Mouse (Mus musculus) CH12.LX (cell line): Measurements from ENCODE around the gene Mettl26. TPM values are rescaled to one million over a fixed set of nuclear protein-coding genes. Genes with fewer than 3 reads are reported as not detected.

ENCODE experiments used
- DNase-seq: peaks from one replicate; pipeline ENCODE4 v3.0.0-alpha.2; 2013; ENCODE audit errors: extremely low read depth
- H3K27ac ChIP-seq: 2 replicates; pipeline ENCODE4 v1.5.1; 2012; ENCODE audit warnings: low read depth, mild to moderate bottlenecking, control low read depth, moderate library complexity; ENCODE audit not compliant: insufficient read depth
- H3K27me3 ChIP-seq: replicated peaks from 2 replicates; pipeline ENCODE3; 2012; ENCODE audit warnings: inconsistent platforms
- H3K36me3 ChIP-seq, 2 experiments: replicated peaks in 1 of 2; 2 replicates each; pipeline versions ENCODE3 to v1.6.1; 2012; ENCODE audit warnings: inconsistent platforms in 1 of 2, low read length in 1 of 2, mild to moderate bottlenecking in 1 of 2, mixed read lengths in 1 of 2, moderate library complexity in 1 of 2; ENCODE audit not compliant: control insufficient read depth in 1 of 2, insufficient read depth in 1 of 2
- H3K4me1 ChIP-seq, 2 experiments: 2 replicates each; pipeline ENCODE4 v1.6.1; 2012; ENCODE audit warnings: inconsistent platforms in 1 of 2, moderate library complexity in 1 of 2; ENCODE audit not compliant: insufficient read depth in 2 of 2, control insufficient read depth in 1 of 2
- H3K4me2 ChIP-seq: 2 replicates; pipeline ENCODE4 v1.6.1; 2012; ENCODE audit warnings: low read depth, mild to moderate bottlenecking, control low read depth; ENCODE audit not compliant: poor library complexity, insufficient read depth, severe bottlenecking
- H3K4me3 ChIP-seq, 3 experiments: fragments of 150-350 bp in 1 of 3; sonication (generic) in 1 of 3; replicated peaks in 1 of 3; 2 replicates each; pipeline versions ENCODE3 to v1.5.1; 2011 to 2012; ENCODE audit warnings: low read depth in 2 of 3, low read length in 2 of 3, mild to moderate bottlenecking in 2 of 3, moderate library complexity in 2 of 3, control low read depth in 1 of 3, improper control_type of control experiment in 1 of 3, inconsistent platforms in 1 of 3, mixed read lengths in 1 of 3; ENCODE audit not compliant: poor library complexity in 1 of 3
- H3K79me2 ChIP-seq: replicated peaks from 2 replicates; pipeline ENCODE4 v1.6.1; 2012; ENCODE audit warnings: mild to moderate bottlenecking, moderate library complexity; ENCODE audit not compliant: control insufficient read depth, poor library complexity, insufficient read depth, severe bottlenecking; ENCODE audit errors: extremely low read depth
- H3K9ac ChIP-seq: 2 replicates; pipeline ENCODE4 v1.6.1; 2012; ENCODE audit warnings: low read depth, mild to moderate bottlenecking, control low read depth, moderate library complexity; ENCODE audit not compliant: insufficient read depth
- H3K9me3 ChIP-seq: replicated peaks from 2 replicates; pipeline ENCODE3; 2012; ENCODE audit warnings: low read length, inconsistent platforms, mixed read lengths
- BHLHE40 ChIP-seq: IDR thresholded peaks from 2 replicates; pipeline ENCODE4 v1.6.1; 2011; ENCODE audit warnings: mild to moderate bottlenecking, low read depth, low read length, improper control_type of control experiment
- CHD1 ChIP-seq: IDR thresholded peaks from 2 replicates; pipeline ENCODE4 v1.6.1; 2012; ENCODE audit warnings: low read depth, low read length, improper control_type of control experiment, inconsistent platforms
- CHD2 ChIP-seq: IDR thresholded peaks from 2 replicates; pipeline ENCODE4 v1.6.1; 2011; ENCODE audit warnings: low read length, improper control_type of control experiment
- CTCF ChIP-seq, 2 experiments: IDR thresholded peaks in 1 of 2; conservative IDR thresholded peaks in 1 of 2; 2 replicates each; pipeline ENCODE4 v1.5.1; 2011 to 2012; ENCODE audit warnings: low read depth in 2 of 2, low read length in 2 of 2, improper control_type of control experiment in 1 of 2, inconsistent platforms in 1 of 2, mild to moderate bottlenecking in 1 of 2, moderate library complexity in 1 of 2
- E2F4 ChIP-seq: IDR thresholded peaks from 2 replicates; pipeline ENCODE4 v1.6.1; 2011; ENCODE audit warnings: low read depth, low read length, improper control_type of control experiment; ENCODE audit not compliant: insufficient replicate concordance
- ELF1 ChIP-seq: IDR thresholded peaks from 2 replicates; pipeline ENCODE4 v1.6.1; 2014; ENCODE audit warnings: low read depth, mild to moderate bottlenecking, inconsistent platforms, low read length, improper control_type of control experiment
- EP300 ChIP-seq: IDR thresholded peaks from 2 replicates; pipeline ENCODE4 v1.6.1; 2011; ENCODE audit warnings: low read length, improper control_type of control experiment
- ETS1 ChIP-seq: conservative IDR thresholded peaks from 2 replicates; pipeline ENCODE4 v1.6.1; 2012; ENCODE audit warnings: low read depth, mild to moderate bottlenecking, inconsistent platforms, low read length, improper control_type of control experiment, moderate library complexity
- GABPA ChIP-seq: IDR thresholded peaks from 2 replicates; pipeline ENCODE4 v1.6.1; 2012; ENCODE audit warnings: low read depth, low read length, improper control_type of control experiment, inconsistent platforms; ENCODE audit not compliant: insufficient replicate concordance
- HCFC1 ChIP-seq: IDR thresholded peaks from 2 replicates; pipeline ENCODE4 v1.6.1; 2012; ENCODE audit warnings: low read depth, mild to moderate bottlenecking, inconsistent platforms, low read length, improper control_type of control experiment
- IRF4 ChIP-seq: IDR thresholded peaks from 2 replicates; pipeline ENCODE4 v1.6.1; 2014; ENCODE audit warnings: low read depth, mild to moderate bottlenecking, inconsistent platforms, low read length, improper control_type of control experiment
- JUN ChIP-seq: IDR thresholded peaks from 2 replicates; pipeline ENCODE4 v1.6.1; 2011; ENCODE audit warnings: low read depth, mild to moderate bottlenecking, low read length, improper control_type of control experiment, moderate library complexity; ENCODE audit not compliant: insufficient read depth
- JUND ChIP-seq: conservative IDR thresholded peaks from 2 replicates; pipeline ENCODE4 v1.6.1; 2011; ENCODE audit warnings: low read depth, low read length, improper control_type of control experiment
- KAT2A ChIP-seq: IDR thresholded peaks from 2 replicates; pipeline ENCODE4 v1.6.1; 2012; ENCODE audit warnings: low read length, improper control_type of control experiment, inconsistent platforms; ENCODE audit not compliant: insufficient replicate concordance
- MAFK ChIP-seq: IDR thresholded peaks from 2 replicates; pipeline ENCODE4 v1.6.1; 2011; ENCODE audit warnings: low read length, improper control_type of control experiment; ENCODE audit not compliant: insufficient replicate concordance
- MAX ChIP-seq: IDR thresholded peaks from 2 replicates; pipeline ENCODE4 v1.6.1; 2011; ENCODE audit warnings: low read length, improper control_type of control experiment
- MAZ ChIP-seq: IDR thresholded peaks from 2 replicates; pipeline ENCODE4 v1.6.1; 2012; ENCODE audit warnings: low read depth, mild to moderate bottlenecking, inconsistent platforms, low read length, improper control_type of control experiment, moderate library complexity
- MEF2A ChIP-seq: IDR thresholded peaks from 2 replicates; pipeline ENCODE4 v1.6.1; 2014; ENCODE audit warnings: low read depth, mild to moderate bottlenecking, inconsistent platforms, low read length, improper control_type of control experiment, borderline replicate concordance
- MXI1 ChIP-seq: IDR thresholded peaks from 2 replicates; pipeline ENCODE4 v1.6.1; 2011; ENCODE audit warnings: mild to moderate bottlenecking, low read depth, low read length, improper control_type of control experiment
- MYC ChIP-seq: IDR thresholded peaks from 2 replicates; pipeline ENCODE4 v1.6.1; 2011; ENCODE audit warnings: low read depth, mild to moderate bottlenecking, improper control_type of control experiment, low read length
- NELFE ChIP-seq: IDR thresholded peaks from 2 replicates; pipeline ENCODE4 v1.6.1; 2011; ENCODE audit warnings: low read depth, low read length, improper control_type of control experiment
- NRF1 ChIP-seq: IDR thresholded peaks from 2 replicates; pipeline ENCODE4 v1.6.1; 2014; ENCODE audit warnings: low read depth, mild to moderate bottlenecking, inconsistent platforms, low read length, improper control_type of control experiment, moderate library complexity
- PAX5 ChIP-seq: IDR thresholded peaks from 2 replicates; pipeline ENCODE4 v1.6.1; 2012; ENCODE audit warnings: low read length, inconsistent platforms, mixed read lengths
- POLR2A ChIP-seq: IDR thresholded peaks from 2 replicates; pipeline ENCODE4 v1.6.1; 2011; ENCODE audit warnings: low read depth, mild to moderate bottlenecking, improper control_type of control experiment, low read length
- POLR2AphosphoS2 ChIP-seq: IDR thresholded peaks from 2 replicates; pipeline ENCODE4 v1.6.1; 2011; ENCODE audit warnings: low read depth, low read length, improper control_type of control experiment
- RAD21 ChIP-seq: IDR thresholded peaks from 2 replicates; pipeline ENCODE4 v1.6.1; 2011; ENCODE audit warnings: low read depth, mild to moderate bottlenecking, low read length, improper control_type of control experiment, moderate library complexity
- RCOR1 ChIP-seq: conservative IDR thresholded peaks from 2 replicates; pipeline ENCODE4 v1.6.1; 2012; ENCODE audit warnings: low read depth, mild to moderate bottlenecking, inconsistent platforms, low read length, improper control_type of control experiment
- SIN3A ChIP-seq: IDR thresholded peaks from 2 replicates; pipeline ENCODE4 v1.6.1; 2012; ENCODE audit warnings: low read length, improper control_type of control experiment, inconsistent platforms
- SMC3 ChIP-seq: IDR thresholded peaks from 2 replicates; pipeline ENCODE4 v1.6.1; 2011; ENCODE audit warnings: low read depth, low read length, improper control_type of control experiment
- TBP ChIP-seq: conservative IDR thresholded peaks from 2 replicates; pipeline ENCODE4 v1.6.1; 2011; ENCODE audit warnings: low read depth, low read length, improper control_type of control experiment
- TCF12 ChIP-seq: IDR thresholded peaks from 2 replicates; pipeline ENCODE4 v1.6.1; 2014; ENCODE audit warnings: low read depth, mild to moderate bottlenecking, inconsistent platforms, low read length, improper control_type of control experiment
- UBTF ChIP-seq: IDR thresholded peaks from 2 replicates; pipeline ENCODE4 v1.6.1; 2012; ENCODE audit warnings: low read depth, mild to moderate bottlenecking, inconsistent platforms, low read length, improper control_type of control experiment, moderate library complexity
- USF1 ChIP-seq: IDR thresholded peaks from 2 replicates; pipeline ENCODE4 v1.6.1; 2014; ENCODE audit warnings: low read depth, mild to moderate bottlenecking, inconsistent platforms, low read length, improper control_type of control experiment
- USF2 ChIP-seq: conservative IDR thresholded peaks from 2 replicates; pipeline ENCODE4 v1.6.1; 2011; ENCODE audit warnings: low read depth, low read length, improper control_type of control experiment
- ZC3H11A ChIP-seq: IDR thresholded peaks from 2 replicates; pipeline ENCODE4 v1.6.1; 2012; ENCODE audit warnings: low read depth, mild to moderate bottlenecking, inconsistent platforms, low read length, improper control_type of control experiment
- ZKSCAN1 ChIP-seq: IDR thresholded peaks from 2 replicates; pipeline ENCODE4 v1.6.1; 2012; ENCODE audit warnings: low read depth, inconsistent platforms, low read length, improper control_type of control experiment, borderline replicate concordance
- ZMIZ1 ChIP-seq: IDR thresholded peaks from 2 replicates; pipeline ENCODE4 v1.6.1; 2012; ENCODE audit warnings: low read depth, mild to moderate bottlenecking, inconsistent platforms, low read length, improper control_type of control experiment
- ZNF384 ChIP-seq: IDR thresholded peaks from 2 replicates; pipeline ENCODE4 v1.6.1; 2012; ENCODE audit warnings: low read depth, low read length, improper control_type of control experiment, inconsistent platforms
- dilution Hi-C: fragments of 300-500 bp; cut with MboI; formaldehyde crosslinking; loops from 2 replicates; pipeline ENCODE4 v1.14.3; 2020; ENCODE audit warnings: low sequenced_read_pairs; ENCODE audit not compliant: extremely low pct_unique_long_range_greater_than_20kb, extremely low pct_ligation_motif_present
- in situ Hi-C: fragments of 300-500 bp; cut with MboI; formaldehyde crosslinking; loops from 3 replicates; pipeline ENCODE4 v1.14.3; 2019; ENCODE audit warnings: low sequenced_read_pairs, low pct_ligation_motif_present, low pct_unique_long_range_greater_than_20kb, mixed read lengths
- polyA plus RNA-seq: library from polyadenylated mRNA; unstranded; fragments of >175 nt; gene quantifications from 2 replicates; pipeline ENCODE4 v1.2.1, GENCODE M21; 2012; ENCODE audit warnings: low read depth; ENCODE audit not compliant: insufficient read length
- total RNA-seq, 2 experiments: library from RNA; depleted of rRNA; stranded (reverse); fragments of 300-350 nt in 1 of 2; fragments of >200 nt in 1 of 2; gene quantifications; 2 replicates each; pipeline ENCODE4 v1.2.3; 2012 to 2014

Gene Mettl26
- total and polyA plus RNA-seq, 3 experiments = 29.8 to 52.5 (median 33.0) TPM

DNA sequence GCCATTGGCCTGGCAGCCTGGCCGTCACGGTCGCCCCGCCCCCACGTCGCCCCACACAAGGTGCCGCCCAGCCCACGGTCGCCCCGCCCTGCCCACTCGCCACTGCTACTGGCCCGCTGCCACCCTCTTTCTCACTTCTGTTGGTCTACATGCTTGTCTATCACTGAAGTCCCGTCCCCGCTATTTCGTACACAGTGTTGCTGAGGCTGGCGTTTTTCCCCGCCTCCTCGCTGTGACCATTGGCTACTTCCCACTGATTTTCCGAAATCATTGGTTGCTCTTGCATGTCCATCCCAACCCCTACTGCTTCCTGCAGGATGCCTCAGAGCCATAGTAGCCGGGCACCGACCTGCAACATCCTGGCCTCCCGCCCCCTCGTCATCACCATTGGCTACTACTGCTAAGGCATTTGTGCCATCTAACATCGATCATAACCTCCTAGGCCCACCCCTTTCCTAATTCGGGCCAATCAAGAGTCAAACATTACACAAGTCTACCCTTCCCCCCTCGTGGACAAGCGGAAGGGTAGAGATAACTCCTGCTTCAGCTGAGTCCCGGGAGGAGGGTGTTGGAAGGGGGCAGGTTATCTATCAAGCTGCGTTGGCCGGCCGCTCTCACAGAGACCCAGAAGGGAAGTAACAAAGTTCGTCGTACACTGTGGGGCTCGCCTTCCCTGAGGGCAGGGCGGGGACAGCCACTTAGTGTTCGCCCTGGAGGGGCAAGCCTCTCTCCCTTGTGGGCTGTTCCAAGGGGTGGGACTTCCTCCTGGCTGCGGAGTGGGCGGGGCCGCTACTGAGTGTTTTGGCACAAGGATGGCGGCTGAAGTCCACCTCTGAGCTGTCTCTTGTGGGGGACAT, 45.1 kb downstream of the Mettl26 start:
- in situ Hi-C loops = loop anchor here (5.0 kb wide), 1 partner anchor 38 kb away; the partner anchor contains the start of gene Wfikkn1
- H3K4me1 ChIP-seq = peaks cover 12 to 40% of the 10 kb centered on the region in 2 experiments
- H3K36me3 ChIP-seq = peaks cover 5 to 45% of the 10 kb centered on the region in 2 experiments
- peak overlapping the region; percentile 86 for H3K27ac ChIP-seq
- dilution Hi-C loops = no loop called here
- no peaks in the 10 kb centered on the region for H3K27me3 ChIP-seq
- TF ChIP-seq POLR2AphosphoS2 = peak; percentile 61; the same call in 1 of the 2 replicates
- no peak for TF ChIP-seq PAX5
- TF ChIP-seq SIN3A = peak; percentile 90
- no peak; the same call in 1 of the 2 replicates for TF ChIP-seq NRF1
- 0 out of 2 replicates have a peak, but pooled peaks have one; percentile 41 for TF ChIP-seq UBTF
- no peak for TF ChIP-seq RAD21
- TF ChIP-seq CTCF (conservative IDR thresholded peaks at IDR 0.05 in 1 of 2, IDR thresholded peaks at IDR 0.05 in 1 of 2; ENCODE audit: low read depth in 2 of 2, low read length in 2 of 2) = no peak
- 0 out of 2 replicates have a peak, but pooled peaks have one; percentile 9 for TF ChIP-seq ZNF384
- TF ChIP-seq IRF4 = peak; percentile 62; the same call in 1 of the 2 replicates
- TF ChIP-seq ELF1 = peak; percentile 79
- TF ChIP-seq POLR2A = peak; percentile 77
- TF ChIP-seq MXI1 = peak; percentile 71
- no peak for TF ChIP-seq RCOR1
- TF ChIP-seq USF1 = no peak
- no peak; the same call in 1 of the 2 replicates for TF ChIP-seq ETS1
- TF ChIP-seq HCFC1 = peak; percentile 70
- no peak for TF ChIP-seq GABPA
- peak; percentile 70 for TF ChIP-seq NELFE
- no peak; the same call in none of the 2 replicates for TF ChIP-seq ZMIZ1
- TF ChIP-seq SMC3 = no peak
- TF ChIP-seq MAX = 0 out of 2 replicates have a peak, but pooled peaks have one; percentile 57
- TF ChIP-seq MAFK = no peak; the same call in 1 of the 2 replicates
- peak; percentile 62 for TF ChIP-seq TCF12
- TF ChIP-seq E2F4 = no peak
- no peak for TF ChIP-seq ZKSCAN1
- TF ChIP-seq JUND = no peak
- 0 out of 2 replicates have a peak, but pooled peaks have one; percentile 33 for TF ChIP-seq KAT2A
- no peak for TF ChIP-seq USF2
- peak; percentile 93 for TF ChIP-seq CHD2
- no peak for TF ChIP-seq TBP
- TF ChIP-seq ZC3H11A = no peak
- no peak for TF ChIP-seq MYC
- no peak for TF ChIP-seq BHLHE40
- TF ChIP-seq MEF2A = peak; percentile 67
- no peak for TF ChIP-seq JUN
- no peak for TF ChIP-seq EP300
- peak; percentile 54; the same call in 1 of the 2 replicates for TF ChIP-seq CHD1
- TF ChIP-seq MAZ = peak; percentile 59
- H3K4me2 ChIP-seq = peak overlapping the region; percentile 84
- no peaks in the 10 kb centered on the region for H3K9me3 ChIP-seq
- DNase-seq = peak; percentile 99
- H3K4me3 ChIP-seq = peak overlapping the region; percentile 82 to 99 (median 95)
- H3K9ac ChIP-seq = peak overlapping the region; percentile 77
- H3K79me2 ChIP-seq = peaks cover 22% of the 10 kb centered on the region
